Mouse (Mus musculus): Measurements from ENCODE around the gene Ylpm1.

- TF ChIP-seq EP300 (IDR thresholded peaks at IDR 0.05) (no peak), CTCF (IDR thresholded peaks at IDR 0.05) (no peak)
Measured at GRCm38 (mm10) chr12:85095859-85096258, 99.7 kb downstream of the Ylpm1 start.
